26 mouse cellular contexts compared by ENCODE assay signal in genomic region chr2:147127366-147127765, GRCm38 (mm10). TPM values are rescaled to one million over a fixed set of nuclear protein-coding genes. Genes with fewer than 3 reads are reported as not detected.
DNase-seq lines count a peak whose midpoint lies in the region; TF ChIP-seq lines count a peak whose summit lies in the region.
"Had no signal": no experiment of that assay in that cellular context is flagged by ENCODE, and none has a peak within 500 bp of the region (broad histone marks: within the 10 kb centered on the region; RNA-seq: fewer than 3 reads in every experiment).

No protein-coding gene starts in this region.

- H3K36me3 ChIP-seq in thymus, adult 2 months (ENCODE audit: control insufficient read depth, insufficient read depth, low read length), result no peaks in the 10 kb centered on the region
- H3K36me3 ChIP-seq in heart, embryonic 10.5 days, result no peaks in the 10 kb centered on the region
- H3K36me3 ChIP-seq: embryonic facial prominence, embryonic 10.5 days; embryonic facial prominence, embryonic 12.5 days; forebrain, embryonic 15.5 days had no signal

- WGBS in thymus, adult 2 months, result 18% methylated on average over 6 of the region's 6 CpGs
- 83% methylated on average over 6 of the region's 6 CpGs for WGBS in heart, embryonic 10.5 days

- no peaks in the 10 kb centered on the region for H3K9me3 ChIP-seq in heart, embryonic 10.5 days
- H3K9me3 ChIP-seq: embryonic facial prominence, embryonic 10.5 days; embryonic facial prominence, embryonic 12.5 days; forebrain, embryonic 13.5 days; forebrain, embryonic 15.5 days had no signal

- TF ChIP-seq POLR2A in thymus, adult 2 months (IDR thresholded peaks at IDR 0.05; ENCODE audit: control insufficient read depth, extremely low read depth, insufficient read depth, low read length, poor library complexity), result no peak

- peak; percentile 54 for DNase-seq in thymus, adult 2 months
- peak; percentile 44 to 71 for DNase-seq in thymus, postnatal 10 days (ENCODE audit: low spot score in 2 of 2)
- peak; percentile 53 for DNase-seq in thymus, postnatal 25 days
- DNase-seq in thymus, postnatal 4 days, result peak; percentile 53
- DNase-seq in heart, embryonic 10.5 days (ENCODE audit: low spot score), result no peak
- no peak for DNase-seq in gastrocnemius, postnatal 14 days
- no peak for DNase-seq in lung, postnatal 25 days (ENCODE audit: low spot score)
- no peak for DNase-seq in embryo, embryonic 10 days (ENCODE audit: low spot score)
- DNase-seq: adrenal gland, adult 2 months; adrenal gland, postnatal 10 days; adrenal gland, postnatal 25 days; cerebellum, adult 11 months; cerebellum, adult 18-20 months; cerebellum, adult 8-10 months; cerebellum, adult 9-11 months; cerebellum, postnatal 14 days; cerebellum, postnatal 36 days had no signal

- no peaks in the 10 kb centered on the region for H3K27me3 ChIP-seq in thymus, adult 2 months (ENCODE audit: control insufficient read depth, insufficient read depth, low read length)
- H3K27me3 ChIP-seq in heart, embryonic 10.5 days (ENCODE audit: insufficient read depth, poor library complexity, severe bottlenecking), result no peaks in the 10 kb centered on the region
- H3K27me3 ChIP-seq: embryonic facial prominence, embryonic 12.5 days; forebrain, embryonic 13.5 days; forebrain, embryonic 15.5 days had no signal

- H3K27ac ChIP-seq in thymus, adult 2 months (ENCODE audit: control insufficient read depth, insufficient read depth, low read length), result no peak overlapping the region; the same call in 1 of the 2 replicates
- no peak overlapping the region for H3K27ac ChIP-seq in heart, embryonic 10.5 days
- H3K27ac ChIP-seq: embryonic facial prominence, embryonic 10.5 days; embryonic facial prominence, embryonic 12.5 days; forebrain, embryonic 13.5 days; forebrain, embryonic 15.5 days had no signal

- no peak overlapping the region for H3K4me3 ChIP-seq in thymus, adult 2 months (ENCODE audit: control insufficient read depth, insufficient read depth, low read length)
- H3K4me3 ChIP-seq in heart, embryonic 10.5 days, result no peak overlapping the region
- H3K4me3 ChIP-seq: embryonic facial prominence, embryonic 10.5 days; embryonic facial prominence, embryonic 12.5 days; forebrain, embryonic 13.5 days; forebrain, embryonic 15.5 days had no signal

- H3K4me1 ChIP-seq in thymus, adult 2 months (replicated peaks; ENCODE audit: control insufficient read depth, insufficient read depth, low read length), result no peaks in the 10 kb centered on the region
- H3K4me1 ChIP-seq in heart, embryonic 10.5 days, result no peaks in the 10 kb centered on the region
- H3K4me1 ChIP-seq: embryonic facial prominence, embryonic 10.5 days; embryonic facial prominence, embryonic 12.5 days; forebrain, embryonic 13.5 days; forebrain, embryonic 15.5 days had no signal

- TF ChIP-seq CTCF in thymus, adult 2 months (IDR thresholded peaks at IDR 0.05; ENCODE audit: borderline replicate concordance, control insufficient read depth, extremely low read depth, insufficient read depth, low read length, poor library complexity), result no peak

- intact Hi-C loops in gastrocnemius, postnatal 14 days (cut with DNase I; ENCODE audit: low total_unique reads), result no loop called here

RNA-seq across cellular contexts. Expression of gene Nkx2-4, which starts 42.1 kb away (rescaled TPM):
- 0.19 and 0.38 TPM in 2 replicates for polyA plus RNA-seq in thymus, adult 2 months (2012; rRNA removed)
- not detected in 2 replicates for polyA plus RNA-seq in heart, embryonic 10.5 days (2016; fragmentation: Nextera tagmentation; extraction: Ambion mirVana)
- not detected for total RNA-seq in gastrocnemius, postnatal 14 days (2021)
- total RNA-seq: adrenal gland, adult 2 months; adrenal gland, postnatal 10 days; adrenal gland, postnatal 25 days; adrenal gland, postnatal 4 days; common myeloid progenitor, adult 5-6 weeks; MEL had no signal
- polyA plus RNA-seq: adrenal gland, adult 2 months; C2C12; embryonic facial prominence, embryonic 14.5 days had no signal

Comparison
In these comparisons a context has a peak if more than half of its experiments do, and no peak if none do; other contexts are left out.
1. DNase-seq: peak in thymus, adult 2 months (single experiment), thymus, postnatal 10 days (2 of 2), thymus, postnatal 25 days (single experiment) and thymus, postnatal 4 days (single experiment); none in heart, embryonic 10.5 days (single experiment), gastrocnemius, postnatal 14 days (single experiment), lung, postnatal 25 days (single experiment) and embryo, embryonic 10 days (single experiment).